Mouse (Mus musculus) lung, postnatal 25 days (tissue): ENCODE results near the gene Zfp326.
"Not testable (repeated sequence)": the region's sequence is repeated elsewhere in the genome, so short reads cannot be mapped to it uniquely, and the experiment has no call there.

Experiments
- DNase-seq: peaks from one replicate; pipeline ENCODE4 v3.0.0; 2022; ENCODE audit warnings: low spot score

Gene Zfp326

DNA sequence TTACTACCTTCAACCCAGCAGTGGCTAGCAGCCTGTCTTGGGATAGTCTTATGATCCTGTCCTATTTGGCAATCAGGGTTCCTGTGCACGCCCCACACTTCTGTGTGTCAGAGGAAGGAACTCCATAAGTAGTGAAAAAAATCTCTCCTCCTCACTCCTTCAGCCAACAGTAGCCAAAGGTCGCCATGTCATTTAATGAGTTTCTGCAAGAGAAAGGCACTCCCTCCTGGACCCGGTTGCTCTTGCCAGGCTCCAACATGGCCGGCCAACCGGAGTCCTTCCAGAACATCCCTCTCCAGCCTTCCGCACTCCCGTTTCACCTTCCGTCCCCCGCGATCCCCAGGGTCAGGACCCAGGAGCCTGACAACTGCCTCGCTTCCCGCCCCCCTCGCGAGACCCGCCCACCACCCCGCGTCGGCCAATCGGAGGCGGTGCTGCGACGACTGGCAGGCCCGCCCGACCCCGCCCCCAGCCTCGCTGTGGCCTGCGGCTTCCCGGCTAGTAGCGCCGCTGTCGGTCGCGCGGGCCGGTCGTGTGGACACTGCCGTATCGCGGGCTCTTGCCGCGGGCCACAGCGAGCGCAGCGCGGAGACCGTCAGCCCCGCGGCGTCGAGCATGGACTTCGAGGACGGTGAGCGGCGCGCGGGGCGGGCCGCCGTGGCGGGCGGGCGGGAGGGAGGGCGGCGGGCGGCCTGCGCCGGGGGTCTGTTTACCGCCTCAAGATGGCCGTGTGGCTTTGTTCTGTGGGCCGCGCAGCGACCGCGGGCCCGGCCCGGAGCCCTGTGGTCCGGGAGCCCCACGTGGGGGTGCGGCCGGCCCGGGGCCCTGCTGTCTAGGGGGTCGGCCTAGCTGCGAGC is at the start of gene Zfp326:
Zfp326 (plus strand) TSS at position 498 of the 857 bp plus-strand sequence.
- DNase-seq: peak; percentile 91

DNA sequence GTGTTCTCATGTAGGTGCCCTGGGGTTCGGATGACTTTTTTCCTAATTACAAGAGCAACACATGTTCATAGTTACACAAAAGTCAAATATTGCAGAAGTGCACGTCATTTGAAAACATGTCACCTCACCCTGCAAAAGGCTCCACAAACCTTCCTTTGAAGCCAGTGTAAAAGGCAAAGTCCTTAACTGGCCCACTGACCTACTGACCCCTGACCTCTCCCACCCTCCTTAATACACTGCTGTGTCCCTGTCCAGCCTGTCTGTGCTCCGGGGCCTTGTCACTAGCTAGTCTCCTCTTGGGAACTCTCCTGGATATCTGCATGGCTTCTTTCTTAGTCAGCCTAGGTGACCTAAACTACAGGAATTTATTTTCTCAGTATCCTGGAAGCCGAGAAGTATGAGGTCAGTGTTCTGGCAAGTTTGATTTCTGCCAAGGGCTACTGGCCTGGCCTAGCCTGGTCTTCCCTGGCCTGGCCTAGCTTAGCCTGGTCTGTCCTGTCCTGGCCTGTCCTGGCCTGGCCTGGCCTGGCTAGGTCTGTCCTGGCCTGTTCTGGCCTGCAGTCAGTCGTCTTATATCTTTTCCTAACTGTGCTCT is 49.4 kb upstream of the Zfp326 start:
- DNase-seq: no peak

GRCm38 (mm10) chr5:105828050-105828449 is 48.3 kb upstream of the Zfp326 start:
- no peak for DNase-seq

DNA sequence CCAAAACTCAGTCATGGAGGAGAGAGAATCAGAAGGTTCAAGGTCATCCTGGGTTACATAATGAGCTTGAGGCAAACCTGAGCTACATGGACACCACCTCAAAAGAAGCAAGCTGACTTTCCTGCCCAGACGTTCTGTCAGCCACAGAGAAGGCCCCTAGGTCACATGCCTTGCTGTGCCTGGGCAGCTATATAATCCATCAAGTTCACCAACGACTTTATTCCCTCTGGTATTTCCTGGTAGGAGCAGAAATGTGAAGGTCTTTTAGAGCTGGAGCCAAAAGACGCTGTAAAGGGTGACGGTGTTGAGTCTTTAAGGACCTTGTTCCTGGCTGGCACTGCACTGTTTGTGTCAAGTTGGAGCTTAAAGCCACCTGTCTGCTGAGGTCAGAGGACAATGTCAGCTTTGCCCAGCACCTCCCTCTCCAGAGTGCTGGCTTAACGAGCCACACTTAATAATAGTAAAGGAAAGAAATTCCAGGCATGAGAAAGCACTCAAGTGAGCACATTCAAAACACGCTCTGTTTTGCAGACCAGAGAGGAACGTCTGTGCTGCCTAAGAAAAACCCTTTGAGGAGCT is 47.3 kb upstream of the Zfp326 start:
- DNase-seq: no peak

DNA sequence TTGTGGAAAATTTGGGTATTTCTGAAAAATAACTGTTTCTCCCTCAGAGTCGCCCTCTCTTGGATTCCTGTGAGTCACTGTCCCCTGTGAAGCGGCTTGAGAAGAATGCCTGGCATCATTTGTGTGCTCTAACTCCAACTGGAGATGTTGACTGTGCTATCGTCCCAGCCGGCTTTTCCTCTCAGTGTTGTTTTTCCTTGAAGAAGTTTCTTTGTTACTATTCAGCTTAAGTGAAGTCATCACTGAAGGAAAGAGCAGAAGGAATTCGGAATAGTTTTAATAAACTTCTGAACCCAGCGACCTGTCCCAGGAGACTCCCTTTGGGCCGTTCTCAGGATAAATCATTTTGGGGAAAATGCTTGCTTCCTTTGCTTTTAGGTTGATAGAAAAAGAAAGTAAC is 44.2 kb upstream of the Zfp326 start:
- no peak for DNase-seq

- DNase-seq: no peak
Observed at GRCm38 (mm10) chr5:105833923-105834322, 42.4 kb upstream of the Zfp326 start.

- DNase-seq: peak; percentile 58
Observed at GRCm38 (mm10) chr5:105836006-105836405, 40.4 kb upstream of the Zfp326 start.

DNA sequence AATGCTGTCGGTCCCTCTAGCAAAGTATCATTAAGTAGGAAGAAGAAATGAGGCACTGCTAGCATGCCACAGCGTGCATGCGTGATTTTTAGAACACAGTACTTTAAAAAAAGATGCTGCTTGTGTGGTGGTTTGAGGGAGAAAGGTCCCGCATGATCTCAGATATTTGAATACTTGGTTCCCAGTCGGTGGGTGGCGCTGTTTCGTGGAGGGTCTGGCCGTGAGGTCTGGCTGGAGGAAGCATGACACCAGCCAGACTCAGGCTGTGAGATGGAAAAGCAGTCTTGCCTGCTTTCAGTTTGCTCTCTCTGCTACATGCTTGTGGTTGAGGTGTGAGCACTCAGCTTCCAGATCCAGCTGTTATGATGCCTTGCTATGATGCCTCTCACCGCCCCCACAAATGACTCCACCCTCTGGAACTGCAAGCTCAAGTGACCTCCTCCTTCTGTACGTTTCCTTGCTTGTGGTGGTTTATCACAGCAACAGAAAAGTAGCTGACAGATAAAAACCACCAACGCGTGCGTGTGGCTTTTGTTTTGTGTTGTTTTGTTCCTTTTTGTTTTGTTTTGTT is 36.5 kb upstream of the Zfp326 start:
- no peak for DNase-seq

GRCm38 (mm10) chr5:105844044-105844753 is 32.2 kb upstream of the Zfp326 start:
- no peak for DNase-seq

- DNase-seq: no peak
Observed at GRCm38 (mm10) chr5:105845041-105845440, 31.3 kb upstream of the Zfp326 start.

DNA sequence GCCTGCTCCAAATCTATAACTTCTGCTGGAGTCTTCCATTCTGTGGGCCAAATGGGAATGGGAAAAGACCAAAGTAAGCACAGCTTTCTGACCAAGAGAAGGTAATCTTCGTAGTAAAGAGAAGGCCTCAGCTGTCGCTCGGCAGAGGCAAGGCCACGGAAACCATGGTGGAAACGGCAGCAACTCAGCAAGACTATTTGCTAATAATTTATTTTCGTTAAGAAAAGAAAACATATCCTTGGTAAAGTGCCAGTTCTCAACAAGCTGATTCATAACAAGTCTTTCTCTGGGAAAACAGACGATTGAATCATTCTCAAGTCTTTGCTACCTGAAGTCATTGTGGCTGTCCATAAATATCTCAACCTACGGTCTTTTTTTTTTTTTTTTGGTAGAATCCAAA is 28.6 kb upstream of the Zfp326 start:
- no peak for DNase-seq

DNA sequence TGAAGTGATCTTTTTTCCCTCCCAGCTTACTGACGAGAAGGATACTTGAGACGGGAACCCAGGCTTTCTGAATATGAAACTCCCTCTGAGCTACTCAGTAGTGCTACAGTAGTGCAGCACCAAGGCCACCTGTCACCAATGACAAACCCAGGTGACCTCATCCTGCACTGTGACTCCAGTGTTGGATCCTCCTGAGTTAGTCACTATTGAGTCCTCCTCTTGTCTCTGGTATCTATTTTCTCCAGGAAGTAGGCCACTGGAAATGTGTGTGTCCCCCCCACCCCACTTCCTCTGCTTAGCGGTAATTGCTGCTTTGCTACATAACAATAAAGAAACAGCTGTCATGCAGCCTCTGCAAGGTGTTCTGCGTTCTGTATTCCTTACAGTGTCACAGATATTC is 27.1 kb upstream of the Zfp326 start:
- no peak for DNase-seq

- DNase-seq: no peak
Observed at GRCm38 (mm10) chr5:105849643-105850042, 26.7 kb upstream of the Zfp326 start.

GRCm38 (mm10) chr5:105853271-105853670 is 23.1 kb upstream of the Zfp326 start:
- DNase-seq: no peak

GRCm38 (mm10) chr5:105857486-105857885 is 18.9 kb upstream of the Zfp326 start:
- DNase-seq: no peak

GRCm38 (mm10) chr5:105858754-105859694 is 17.3 kb upstream of the Zfp326 start:
- DNase-seq: peak; percentile 86

DNA sequence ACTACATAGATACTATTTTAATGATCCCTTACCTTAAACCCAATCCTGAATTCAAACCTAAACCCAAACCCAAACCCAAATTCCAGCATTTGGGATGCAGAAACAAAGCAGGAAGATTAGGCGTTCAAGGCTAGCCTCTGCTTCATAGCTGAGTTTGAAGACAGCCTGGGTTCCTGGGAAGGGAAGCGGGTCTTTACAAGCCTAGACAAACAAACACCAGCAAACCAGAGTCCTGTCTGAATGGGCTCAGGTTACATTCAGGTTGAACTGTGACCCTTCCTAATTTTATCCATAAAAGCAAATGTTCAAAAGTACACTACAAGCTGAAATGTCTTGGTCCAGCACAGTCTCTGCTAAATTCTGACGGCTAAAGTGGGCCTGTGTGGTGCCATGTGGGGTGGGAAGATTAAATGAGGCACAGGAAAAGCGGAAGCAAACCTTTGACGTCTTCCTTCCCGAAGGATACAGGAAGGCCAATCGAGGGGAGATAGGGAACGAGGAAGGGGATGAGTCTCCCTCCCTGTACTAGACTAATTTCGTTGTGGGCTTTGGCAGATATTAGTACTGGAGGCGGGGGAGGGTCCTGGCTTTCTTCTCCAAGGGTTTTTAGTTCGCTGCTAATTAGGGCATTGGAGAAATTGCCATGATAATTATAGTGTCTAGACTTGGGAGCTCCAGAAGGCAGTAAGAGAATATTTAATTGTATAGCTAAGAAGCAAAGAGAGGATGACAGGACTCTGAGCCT is 16.5 kb upstream of the Zfp326 start:
- no peak for DNase-seq

DNA sequence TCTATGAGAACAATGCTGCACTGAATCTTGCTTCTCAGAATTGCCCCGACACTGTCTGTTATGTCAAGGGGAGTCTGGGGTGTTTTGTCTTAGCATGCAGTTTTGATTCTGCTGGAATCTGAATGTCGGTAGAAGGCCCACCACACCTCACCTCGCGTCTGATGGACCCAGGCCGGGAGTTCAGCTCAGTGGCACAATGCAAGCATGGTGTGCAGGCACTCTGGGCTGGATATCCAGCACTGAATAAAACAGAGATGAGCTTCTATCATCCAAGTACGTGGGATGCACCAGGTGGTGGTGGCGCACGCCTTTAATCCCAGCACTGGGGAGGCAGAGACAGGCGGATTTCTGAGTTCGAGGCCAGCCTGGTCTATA is 15.9 kb upstream of the Zfp326 start:
- no peak for DNase-seq

DNA sequence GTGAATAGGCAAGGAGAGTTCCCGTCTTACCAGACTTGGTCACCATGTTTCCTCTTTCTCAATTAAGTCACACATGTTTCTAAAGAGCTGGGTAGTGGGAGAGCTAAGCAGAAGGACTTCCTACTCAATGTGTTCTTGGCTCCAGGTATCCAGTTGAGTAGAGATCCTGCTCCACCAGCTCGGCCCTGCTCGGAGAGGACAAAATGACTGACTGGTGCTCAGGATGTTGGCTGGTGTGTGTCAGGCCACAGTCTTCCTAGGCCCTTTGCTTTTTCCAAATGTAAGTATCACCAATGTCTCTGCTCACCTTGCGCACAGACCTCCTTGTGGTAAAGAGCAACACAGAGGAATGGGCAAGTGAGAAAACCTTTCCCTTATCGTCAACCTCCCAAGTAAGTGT is 14.7 kb upstream of the Zfp326 start:
- DNase-seq: no peak

DNA sequence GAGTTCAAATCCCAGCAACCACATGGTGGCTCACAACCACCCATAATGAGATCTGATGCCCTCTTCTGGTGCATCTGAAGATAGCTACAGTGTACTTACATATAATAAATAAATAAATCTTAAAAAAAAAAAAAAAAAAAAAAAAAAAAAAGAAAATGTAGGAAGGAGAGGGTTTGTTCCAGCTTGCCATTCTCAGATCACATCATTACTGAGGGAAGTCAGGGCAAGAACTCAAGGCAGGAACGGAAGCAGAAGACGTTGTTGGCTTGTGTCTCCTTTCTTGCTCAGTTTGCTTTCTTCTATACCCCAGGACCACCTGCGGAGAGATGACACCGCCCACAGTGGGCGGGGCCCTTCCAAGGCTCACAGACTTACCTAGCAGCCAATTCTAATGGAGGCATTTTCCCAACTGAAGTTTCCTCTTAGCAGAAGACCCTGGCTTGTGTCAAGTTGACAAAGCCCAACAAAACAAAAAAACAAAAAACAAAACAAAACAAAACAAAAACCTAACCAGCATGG is 11.2 kb upstream of the Zfp326 start:
- not testable (repeated sequence) for DNase-seq
